Mouse (Mus musculus): ENCODE data around the gene Mga. TPM values are rescaled to one million over a fixed set of nuclear protein-coding genes. Genes with fewer than 3 reads are reported as not detected.

The Mga gene
- total and polyA plus RNA-seq, 3 experiments: 21.8 to 37.5 (median 30.1) TPM

- in situ Hi-C loops (cut with MboI; ENCODE audit: low pct_ligation_motif_present, low pct_unique_long_range_greater_than_20kb, low sequenced_read_pairs): no loop called here
- H3K79me2 ChIP-seq (replicated peaks; ENCODE audit: control insufficient read depth, extremely low read depth, insufficient read depth, poor library complexity, severe bottlenecking): no peaks in the 10 kb centered on the region
- dilution Hi-C loops (cut with MboI; ENCODE audit: extremely low pct_ligation_motif_present, extremely low pct_unique_long_range_greater_than_20kb, low sequenced_read_pairs): no loop called here
Observed at GRCm38 (mm10) chr2:120012924-120013323, 115.9 kb downstream of the Mga start.

GRCm38 (mm10) chr2:120013831-120014486 is 116.9 kb downstream of the Mga start:
- H3K9me3 ChIP-seq (replicated peaks; ENCODE audit: low read length): no peaks in the 10 kb centered on the region
- in situ Hi-C loops (cut with MboI; ENCODE audit: low pct_ligation_motif_present, low pct_unique_long_range_greater_than_20kb, low sequenced_read_pairs) (no loop called here), dilution Hi-C loops (cut with MboI; ENCODE audit: extremely low pct_ligation_motif_present, extremely low pct_unique_long_range_greater_than_20kb, low sequenced_read_pairs) (no loop called here)
- no peak for DNase-seq (ENCODE audit: extremely low read depth)
- TF ChIP-seq TCF12 (IDR thresholded peaks at IDR 0.05; ENCODE audit: low read depth, low read length): no peak
- TF ChIP-seq SIN3A (IDR thresholded peaks at IDR 0.05; ENCODE audit: low read length): no peak
- no peak for TF ChIP-seq ZMIZ1 (IDR thresholded peaks at IDR 0.05; ENCODE audit: low read depth, low read length)
- no peak for TF ChIP-seq GABPA (IDR thresholded peaks at IDR 0.05; ENCODE audit: insufficient replicate concordance, low read depth, low read length)
- TF ChIP-seq PAX5 (IDR thresholded peaks at IDR 0.05; ENCODE audit: low read length): no peak
- no peak for TF ChIP-seq BHLHE40 (IDR thresholded peaks at IDR 0.05; ENCODE audit: low read depth, low read length)
- H3K4me1 ChIP-seq (ENCODE audit: control insufficient read depth in 1 of 2, insufficient read depth in 2 of 2): peaks cover 0 to 6% of the 10 kb centered on the region in 2 experiments; a peak in 1 of 4 replicates
- H3K79me2 ChIP-seq (replicated peaks; ENCODE audit: control insufficient read depth, extremely low read depth, insufficient read depth, poor library complexity, severe bottlenecking): no peaks in the 10 kb centered on the region
- H3K27me3 ChIP-seq (replicated peaks): no peaks in the 10 kb centered on the region
- H3K27ac ChIP-seq (ENCODE audit: insufficient read depth, low read depth): no peak overlapping the region
- no peak overlapping the region for H3K4me3 ChIP-seq (replicated peaks in 1 of 3; ENCODE audit: low read depth in 2 of 3, low read length in 2 of 3, poor library complexity in 1 of 3)
- no peak overlapping the region for H3K9ac ChIP-seq (ENCODE audit: insufficient read depth, low read depth)
- peaks cover 19 to 65% of the 10 kb centered on the region in 2 experiments for H3K36me3 ChIP-seq (replicated peaks in 1 of 2; ENCODE audit: control insufficient read depth in 1 of 2, insufficient read depth in 1 of 2, low read length in 1 of 2)
- no peak overlapping the region for H3K4me2 ChIP-seq (ENCODE audit: insufficient read depth, low read depth, poor library complexity, severe bottlenecking)

More at GRCm38 (mm10) chr2:120012924-120013323, 115.9 kb downstream of the Mga start:
- DNase-seq (ENCODE audit: extremely low read depth): no peak
- H3K9me3 ChIP-seq (replicated peaks; ENCODE audit: low read length): no peaks in the 10 kb centered on the region
- no peak overlapping the region for H3K27ac ChIP-seq (ENCODE audit: insufficient read depth, low read depth)
- H3K4me1 ChIP-seq (ENCODE audit: control insufficient read depth in 1 of 2, insufficient read depth in 2 of 2): peaks cover 0 to 6% of the 10 kb centered on the region in 2 experiments; a peak in 1 of 4 replicates
- H3K4me3 ChIP-seq (replicated peaks in 1 of 3; ENCODE audit: low read depth in 2 of 3, low read length in 2 of 3, poor library complexity in 1 of 3): no peak overlapping the region
- H3K27me3 ChIP-seq (replicated peaks): no peaks in the 10 kb centered on the region
- TF ChIP-seq USF2 (conservative IDR thresholded peaks at IDR 0.05; ENCODE audit: low read depth, low read length): no peak
- TF ChIP-seq POLR2A (IDR thresholded peaks at IDR 0.05; ENCODE audit: low read depth, low read length): no peak
- TF ChIP-seq KAT2A (IDR thresholded peaks at IDR 0.05; ENCODE audit: insufficient replicate concordance, low read length): no peak
- TF ChIP-seq ELF1 (IDR thresholded peaks at IDR 0.05; ENCODE audit: low read depth, low read length): no peak
- TF ChIP-seq POLR2AphosphoS2 (IDR thresholded peaks at IDR 0.05; ENCODE audit: low read depth, low read length): no peak
- TF ChIP-seq MAZ (IDR thresholded peaks at IDR 0.05; ENCODE audit: low read depth, low read length): no peak
- TF ChIP-seq GABPA (IDR thresholded peaks at IDR 0.05; ENCODE audit: insufficient replicate concordance, low read depth, low read length): no peak
- no peak for TF ChIP-seq EP300 (IDR thresholded peaks at IDR 0.05; ENCODE audit: low read length)
- no peak for TF ChIP-seq BHLHE40 (IDR thresholded peaks at IDR 0.05; ENCODE audit: low read depth, low read length)
- no peak for TF ChIP-seq RAD21 (IDR thresholded peaks at IDR 0.05; ENCODE audit: low read depth, low read length)
- no peak for TF ChIP-seq JUND (conservative IDR thresholded peaks at IDR 0.05; ENCODE audit: low read depth, low read length)
- TF ChIP-seq ZKSCAN1 (IDR thresholded peaks at IDR 0.05; ENCODE audit: borderline replicate concordance, low read depth, low read length): no peak
- no peak for TF ChIP-seq MYC (IDR thresholded peaks at IDR 0.05; ENCODE audit: low read depth, low read length)
- no peak for TF ChIP-seq USF1 (IDR thresholded peaks at IDR 0.05; ENCODE audit: low read depth, low read length)
- TF ChIP-seq E2F4 (IDR thresholded peaks at IDR 0.05; ENCODE audit: insufficient replicate concordance, low read depth, low read length): no peak
- no peak for TF ChIP-seq CTCF (conservative IDR thresholded peaks at IDR 0.05 in 1 of 2, IDR thresholded peaks at IDR 0.05 in 1 of 2; ENCODE audit: low read depth in 2 of 2, low read length in 2 of 2)
- TF ChIP-seq IRF4 (IDR thresholded peaks at IDR 0.05; ENCODE audit: low read depth, low read length): no peak
- no peak for TF ChIP-seq CHD2 (IDR thresholded peaks at IDR 0.05; ENCODE audit: low read length)
- no peak for TF ChIP-seq ZNF384 (IDR thresholded peaks at IDR 0.05; ENCODE audit: low read depth, low read length)
- no peak overlapping the region for H3K4me2 ChIP-seq (ENCODE audit: insufficient read depth, low read depth, poor library complexity, severe bottlenecking)
- peaks cover 18 to 57% of the 10 kb centered on the region in 2 experiments for H3K36me3 ChIP-seq (replicated peaks in 1 of 2; ENCODE audit: control insufficient read depth in 1 of 2, insufficient read depth in 1 of 2, low read length in 1 of 2)
- no peak overlapping the region for H3K9ac ChIP-seq (ENCODE audit: insufficient read depth, low read depth)
